In the genomic region with DNA sequence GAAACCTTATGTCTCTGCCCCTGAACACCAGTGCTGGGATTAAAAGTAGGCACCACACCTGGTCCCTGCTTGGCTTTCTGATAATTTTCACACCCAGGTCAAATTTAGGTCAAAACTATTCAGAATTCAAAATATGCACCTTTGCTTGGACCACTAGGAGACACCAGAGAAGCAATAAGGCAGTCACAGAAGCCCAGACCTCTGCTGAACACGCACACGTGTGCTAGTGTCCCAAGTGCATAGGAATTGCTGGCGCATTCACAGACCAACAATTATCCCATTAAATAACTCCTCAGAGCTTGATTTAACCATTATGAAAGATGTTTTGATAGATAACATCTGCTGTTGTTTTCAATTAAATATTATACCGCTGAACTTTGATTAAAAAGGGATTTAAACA, we compare ENCODE assay signal across 22 mouse cellular contexts. TPM values are rescaled to one million over a fixed set of nuclear protein-coding genes. Genes with fewer than 3 reads are reported as not detected.
DNase-seq lines count a peak whose midpoint lies in the region; ATAC-seq lines count a peak whose summit lies in the region.
"Had no signal": no experiment of that assay in that cellular context is flagged by ENCODE, and none has a peak within 500 bp of the region (broad histone marks: within the 10 kb centered on the region; RNA-seq: fewer than 3 reads in every experiment).

No protein-coding gene starts in this region.

- ATAC-seq in intestine, embryonic 14.5 days (replicated peaks; ENCODE audit: low FRiP score, low TSS enrichment, low read depth): no peak
- ATAC-seq in intestine, embryonic 16.5 days: no peak
- ATAC-seq in neural tube, embryonic 14.5 days (ENCODE audit: low read depth): peak; percentile 82
- ATAC-seq in neural tube, embryonic 15.5 days (ENCODE audit: low FRiP score): peak; percentile 32
- ATAC-seq: forebrain, embryonic 14.5 days; forebrain, embryonic 16.5 days had no signal

- no peaks in the 10 kb centered on the region for H3K9me3 ChIP-seq in intestine, embryonic 14.5 days (ENCODE audit: control insufficient read depth, low read length)
- no peaks in the 10 kb centered on the region for H3K9me3 ChIP-seq in intestine, embryonic 16.5 days (ENCODE audit: control insufficient read depth, low read length)
- no peaks in the 10 kb centered on the region for H3K9me3 ChIP-seq in neural tube, embryonic 14.5 days (ENCODE audit: control insufficient read depth, low read length)
- no peaks in the 10 kb centered on the region for H3K9me3 ChIP-seq in neural tube, embryonic 15.5 days (replicated peaks)
- H3K9me3 ChIP-seq: embryonic facial prominence, embryonic 13.5 days; embryonic facial prominence, embryonic 15.5 days; forebrain, embryonic 10.5 days; forebrain, embryonic 12.5 days had no signal

- DNase-seq in intestine, embryonic 14.5 days (ENCODE audit: low spot score): peak; percentile 23
- no peak for DNase-seq in urinary bladder, postnatal 4 days (ENCODE audit: low spot score in 2 of 2)
- DNase-seq: adrenal gland, adult 2 months; adrenal gland, postnatal 10 days; adrenal gland, postnatal 25 days; cerebellum, adult 11 months; cerebellum, adult 18-20 months; cerebellum, adult 8-10 months; cerebellum, adult 9-11 months; cerebellum, postnatal 14 days; cerebellum, postnatal 36 days; embryo, embryonic 11 days had no signal

- 84% methylated on average over 4 of the region's 4 CpGs for WGBS in intestine, embryonic 14.5 days
- WGBS in intestine, embryonic 16.5 days: 70% methylated on average over 4 of the region's 4 CpGs
- WGBS in neural tube, embryonic 14.5 days: 61% methylated on average over 4 of the region's 4 CpGs
- 36% methylated on average over 4 of the region's 4 CpGs for WGBS in neural tube, embryonic 15.5 days

- H3K4me3 ChIP-seq in intestine, embryonic 14.5 days (ENCODE audit: low read depth, low read length): no peak overlapping the region
- H3K4me3 ChIP-seq in intestine, embryonic 16.5 days (ENCODE audit: low read length): no peak overlapping the region
- H3K4me3 ChIP-seq in neural tube, embryonic 14.5 days (ENCODE audit: low read depth, low read length): no peak overlapping the region
- no peak overlapping the region for H3K4me3 ChIP-seq in neural tube, embryonic 15.5 days (replicated peaks)
- H3K4me3 ChIP-seq: embryonic facial prominence, embryonic 13.5 days; embryonic facial prominence, embryonic 15.5 days; erythroblast, embryonic 14.5 days; forebrain, embryonic 10.5 days; forebrain, embryonic 12.5 days had no signal

- H3K9ac ChIP-seq in intestine, embryonic 14.5 days (ENCODE audit: low read length): no peak overlapping the region
- H3K9ac ChIP-seq in intestine, embryonic 16.5 days (ENCODE audit: low read depth, low read length): no peak overlapping the region
- no peak overlapping the region for H3K9ac ChIP-seq in neural tube, embryonic 14.5 days (replicated peaks; ENCODE audit: low read depth, low read length)
- H3K9ac ChIP-seq in neural tube, embryonic 15.5 days (replicated peaks): no peak overlapping the region
- H3K9ac ChIP-seq: embryonic facial prominence, embryonic 13.5 days; embryonic facial prominence, embryonic 15.5 days; forebrain, embryonic 12.5 days had no signal

- no peak overlapping the region for H3K27ac ChIP-seq in intestine, embryonic 14.5 days (ENCODE audit: low read depth)
- no peak overlapping the region for H3K27ac ChIP-seq in intestine, embryonic 16.5 days (ENCODE audit: low read length)
- no peak overlapping the region for H3K27ac ChIP-seq in neural tube, embryonic 14.5 days (ENCODE audit: low read depth, low read length)
- no peak overlapping the region for H3K27ac ChIP-seq in neural tube, embryonic 15.5 days (replicated peaks)
- H3K27ac ChIP-seq: embryonic facial prominence, embryonic 13.5 days; embryonic facial prominence, embryonic 15.5 days; forebrain, embryonic 10.5 days; forebrain, embryonic 12.5 days had no signal

- no peaks in the 10 kb centered on the region for H3K36me3 ChIP-seq in intestine, embryonic 14.5 days (ENCODE audit: control insufficient read depth, insufficient read depth, low read length)
- H3K36me3 ChIP-seq in intestine, embryonic 16.5 days (ENCODE audit: control insufficient read depth, insufficient read depth, low read length): no peaks in the 10 kb centered on the region
- no peaks in the 10 kb centered on the region for H3K36me3 ChIP-seq in neural tube, embryonic 14.5 days (ENCODE audit: control insufficient read depth, insufficient read depth, low read length)
- H3K36me3 ChIP-seq in neural tube, embryonic 15.5 days: no peaks in the 10 kb centered on the region
- H3K36me3 ChIP-seq: embryonic facial prominence, embryonic 13.5 days; embryonic facial prominence, embryonic 15.5 days; forebrain, embryonic 10.5 days; forebrain, embryonic 12.5 days had no signal

- no peak overlapping the region for H3K4me2 ChIP-seq in intestine, embryonic 14.5 days (ENCODE audit: low read length)
- no peak overlapping the region for H3K4me2 ChIP-seq in intestine, embryonic 16.5 days (ENCODE audit: low read depth, low read length)
- H3K4me2 ChIP-seq in neural tube, embryonic 14.5 days (ENCODE audit: low read depth, low read length): no peak overlapping the region
- peak overlapping the region; percentile 32; the same call in 1 of the 2 replicates for H3K4me2 ChIP-seq in neural tube, embryonic 15.5 days
- H3K4me2 ChIP-seq: embryonic facial prominence, embryonic 13.5 days; embryonic facial prominence, embryonic 15.5 days; forebrain, embryonic 12.5 days had no signal

- 0 out of 2 replicates have a peak, but pooled peaks cover 2% of the 10 kb centered on the region for H3K4me1 ChIP-seq in intestine, embryonic 14.5 days (replicated peaks; ENCODE audit: control insufficient read depth, insufficient read depth, low read length)
- no peaks in the 10 kb centered on the region for H3K4me1 ChIP-seq in intestine, embryonic 16.5 days (ENCODE audit: control insufficient read depth, insufficient read depth, low read length)
- H3K4me1 ChIP-seq in neural tube, embryonic 14.5 days (ENCODE audit: control insufficient read depth, insufficient read depth, low read length): no peaks in the 10 kb centered on the region
- H3K4me1 ChIP-seq in neural tube, embryonic 15.5 days: peaks cover 13% of the 10 kb centered on the region
- H3K4me1 ChIP-seq: forebrain, embryonic 10.5 days; forebrain, embryonic 12.5 days had no signal

- H3K27me3 ChIP-seq in intestine, embryonic 14.5 days (replicated peaks; ENCODE audit: control insufficient read depth, insufficient read depth, low read length): no peaks in the 10 kb centered on the region
- no peaks in the 10 kb centered on the region for H3K27me3 ChIP-seq in intestine, embryonic 16.5 days (replicated peaks; ENCODE audit: control insufficient read depth, insufficient read depth, low read length)
- no peaks in the 10 kb centered on the region for H3K27me3 ChIP-seq in neural tube, embryonic 14.5 days (ENCODE audit: control insufficient read depth, insufficient read depth, low read length)
- no peaks in the 10 kb centered on the region for H3K27me3 ChIP-seq in neural tube, embryonic 15.5 days (replicated peaks)
- H3K27me3 ChIP-seq: embryonic facial prominence, embryonic 13.5 days; embryonic facial prominence, embryonic 15.5 days had no signal

RNA-seq across cellular contexts. Expression of a gene that starts 22.2 kb away (rescaled TPM):
- 52.4 and 57.9 TPM in 2 replicates for polyA plus RNA-seq in intestine, embryonic 14.5 days (2014; fragmentation: Nextera tagmentation; extraction: Ambion mirVana)
- polyA plus RNA-seq in intestine, embryonic 16.5 days (2015; fragmentation: Nextera tagmentation; extraction: Ambion mirVana): 85.2 and 109 TPM in 2 replicates
- polyA plus RNA-seq in neural tube, embryonic 14.5 days (2014; fragmentation: Nextera tagmentation; extraction: Ambion mirVana): 52.8 and 54.2 TPM in 2 replicates
- 64.4 and 64.8 TPM in 2 replicates for polyA plus RNA-seq in neural tube, embryonic 15.5 days (2015; fragmentation: Nextera tagmentation; extraction: Ambion mirVana)

Comparison
In these comparisons a context has a peak if more than half of its experiments do, and no peak if none do; other contexts are left out.
1. ATAC-seq: peak in neural tube, embryonic 14.5 days (single experiment) and neural tube, embryonic 15.5 days (single experiment); none in intestine, embryonic 14.5 days (single experiment) and intestine, embryonic 16.5 days (single experiment).